Mouse (Mus musculus): ENCODE data around the gene Gm20532. TPM values are rescaled to one million over a fixed set of nuclear protein-coding genes. Genes with fewer than 3 reads are reported as not detected.

Gm20532 gene
- polyA plus RNA-seq, 1 experiment from 2014 or later, result not detected

- WGBS, result 77% methylated on average over 5 of the region's 5 CpGs
- Histone ChIP-seq H3K9me3 (ENCODE audit: control insufficient read depth, low read length) (no peaks in the 10 kb centered on the region), H3K36me3 (ENCODE audit: control insufficient read depth, insufficient read depth, low read length) (no peaks in the 10 kb centered on the region), H3K4me2 (ENCODE audit: low read length) (no peak overlapping the region), H3K27ac (replicated peaks in 1 of 2; ENCODE audit: control insufficient read depth in 1 of 2, insufficient read depth in 1 of 2, low read depth in 2 of 2, low read length in 2 of 2) (peak overlapping the region in 1 of 2 experiments; percentile 45; a peak in 2 of 4 replicates), H3K4me1 (ENCODE audit: control insufficient read depth in 2 of 2, insufficient read depth in 2 of 2, low read length in 2 of 2) (peaks cover 18 to 29% of the 10 kb centered on the region in 2 experiments), H3K27me3 (ENCODE audit: control insufficient read depth, insufficient read depth, low read length) (no peaks in the 10 kb centered on the region), H3K9ac (ENCODE audit: low read length) (no peak overlapping the region), H3K4me3 (ENCODE audit: control insufficient read depth in 1 of 2, insufficient read depth in 1 of 2, low read depth in 1 of 2, low read length in 2 of 2) (no peak overlapping the region)
- no peak for ATAC-seq (ENCODE audit: insufficient number of reproducible peaks, insufficient read depth, low FRiP score, low read depth)
Observed at GRCm38 (mm10) chr2:26580751-26581150, 5.7 kb upstream of the Gm20532 start.

- no peak overlapping the region for H3K27ac ChIP-seq (replicated peaks in 1 of 2; ENCODE audit: control insufficient read depth in 1 of 2, insufficient read depth in 1 of 2, low read depth in 2 of 2, low read length in 2 of 2)
- WGBS, result 53% methylated on average over 2 of the region's 2 CpGs
- H3K9me3 ChIP-seq (ENCODE audit: control insufficient read depth, low read length), result no peaks in the 10 kb centered on the region
- no peaks in the 10 kb centered on the region for H3K36me3 ChIP-seq (ENCODE audit: control insufficient read depth, insufficient read depth, low read length)
- no peak overlapping the region for H3K9ac ChIP-seq (ENCODE audit: low read length)
- H3K4me3 ChIP-seq (ENCODE audit: control insufficient read depth in 1 of 2, insufficient read depth in 1 of 2, low read depth in 1 of 2, low read length in 2 of 2), result no peak overlapping the region
- peaks cover 14 to 22% of the 10 kb centered on the region in 2 experiments for H3K4me1 ChIP-seq (ENCODE audit: control insufficient read depth in 2 of 2, insufficient read depth in 2 of 2, low read length in 2 of 2)
- H3K27me3 ChIP-seq (ENCODE audit: control insufficient read depth, insufficient read depth, low read length), result no peaks in the 10 kb centered on the region
- no peak overlapping the region for H3K4me2 ChIP-seq (ENCODE audit: low read length)
- ATAC-seq (ENCODE audit: insufficient number of reproducible peaks, insufficient read depth, low FRiP score, low read depth), result no peak
Observed at GRCm38 (mm10) chr2:26582203-26582602, 4.2 kb upstream of the Gm20532 start.

- Histone ChIP-seq H3K4me3 (ENCODE audit: control insufficient read depth in 1 of 2, insufficient read depth in 1 of 2, low read depth in 1 of 2, low read length in 2 of 2) (no peak overlapping the region), H3K36me3 (ENCODE audit: control insufficient read depth, insufficient read depth, low read length) (no peaks in the 10 kb centered on the region), H3K4me2 (ENCODE audit: low read length) (peak overlapping the region; percentile 32; the same call in 1 of the 2 replicates), H3K9ac (ENCODE audit: low read length) (peak overlapping the region; percentile 21; the same call in 1 of the 2 replicates), H3K4me1 (ENCODE audit: control insufficient read depth in 2 of 2, insufficient read depth in 2 of 2, low read length in 2 of 2) (peaks cover 13 to 22% of the 10 kb centered on the region in 2 experiments), H3K27ac (replicated peaks in 1 of 2; ENCODE audit: control insufficient read depth in 1 of 2, insufficient read depth in 1 of 2, low read depth in 2 of 2, low read length in 2 of 2) (peak overlapping the region in 1 of 2 experiments; percentile 81; a peak in 3 of 4 replicates), H3K9me3 (ENCODE audit: control insufficient read depth, low read length) (no peaks in the 10 kb centered on the region), H3K27me3 (ENCODE audit: control insufficient read depth, insufficient read depth, low read length) (no peaks in the 10 kb centered on the region)
- 67% methylated on average over 7 of the region's 7 CpGs for WGBS
- no peak for ATAC-seq (ENCODE audit: insufficient number of reproducible peaks, insufficient read depth, low FRiP score, low read depth)
Observed at GRCm38 (mm10) chr2:26582741-26583140, 3.7 kb upstream of the Gm20532 start.

GRCm38 (mm10) chr2:26583640-26584039 is 2.8 kb upstream of the Gm20532 start:
- no peaks in the 10 kb centered on the region for H3K9me3 ChIP-seq (ENCODE audit: control insufficient read depth, low read length)
- peak overlapping the region; percentile 59 to 64 for H3K4me3 ChIP-seq (ENCODE audit: control insufficient read depth in 1 of 2, insufficient read depth in 1 of 2, low read depth in 1 of 2, low read length in 2 of 2)
- H3K36me3 ChIP-seq (ENCODE audit: control insufficient read depth, insufficient read depth, low read length), result no peaks in the 10 kb centered on the region
- peak overlapping the region; percentile 81 for H3K9ac ChIP-seq (ENCODE audit: low read length)
- H3K27ac ChIP-seq (replicated peaks in 1 of 2; ENCODE audit: control insufficient read depth in 1 of 2, insufficient read depth in 1 of 2, low read depth in 2 of 2, low read length in 2 of 2), result peak overlapping the region; percentile 78 to 81
- peak overlapping the region; percentile 32 for H3K4me2 ChIP-seq (ENCODE audit: low read length)
- peak; percentile 37; the same call in 1 of the 2 replicates for ATAC-seq (ENCODE audit: insufficient number of reproducible peaks, insufficient read depth, low FRiP score, low read depth)
- H3K27me3 ChIP-seq (ENCODE audit: control insufficient read depth, insufficient read depth, low read length), result no peaks in the 10 kb centered on the region
- peaks cover 18 to 22% of the 10 kb centered on the region in 2 experiments; a peak in 3 of 4 replicates for H3K4me1 ChIP-seq (ENCODE audit: control insufficient read depth in 2 of 2, insufficient read depth in 2 of 2, low read length in 2 of 2)
- 19% methylated on average over 11 of the region's 11 CpGs for WGBS

GRCm38 (mm10) chr2:26585713-26586112 is 726 bp upstream of the Gm20532 start:
- peaks cover 14 to 21% of the 10 kb centered on the region in 2 experiments; a peak in 3 of 4 replicates for H3K4me1 ChIP-seq (ENCODE audit: control insufficient read depth in 2 of 2, insufficient read depth in 2 of 2, low read length in 2 of 2)
- no peaks in the 10 kb centered on the region for H3K9me3 ChIP-seq (ENCODE audit: control insufficient read depth, low read length)
- H3K9ac ChIP-seq (ENCODE audit: low read length), result peak overlapping the region; percentile 81
- H3K27me3 ChIP-seq (ENCODE audit: control insufficient read depth, insufficient read depth, low read length), result no peaks in the 10 kb centered on the region
- H3K36me3 ChIP-seq (ENCODE audit: control insufficient read depth, insufficient read depth, low read length), result peaks cover 14% of the 10 kb centered on the region
- no peak for ATAC-seq (ENCODE audit: insufficient number of reproducible peaks, insufficient read depth, low FRiP score, low read depth)
- H3K4me3 ChIP-seq (ENCODE audit: control insufficient read depth in 1 of 2, insufficient read depth in 1 of 2, low read depth in 1 of 2, low read length in 2 of 2), result peak overlapping the region; percentile 59 to 64
- H3K4me2 ChIP-seq (ENCODE audit: low read length), result peak overlapping the region; percentile 78; the same call in 1 of the 2 replicates
- 41% methylated on average over 6 of the region's 6 CpGs for WGBS
- H3K27ac ChIP-seq (replicated peaks in 1 of 2; ENCODE audit: control insufficient read depth in 1 of 2, insufficient read depth in 1 of 2, low read depth in 2 of 2, low read length in 2 of 2), result peak overlapping the region; percentile 76 to 78

GRCm38 (mm10) chr2:26587044-26587405 is 586 bp downstream of the Gm20532 start:
- 9% methylated on average over 11 of the region's 11 CpGs for WGBS
- Histone ChIP-seq H3K4me2 (ENCODE audit: low read length) (peak overlapping the region; percentile 78), H3K4me3 (ENCODE audit: control insufficient read depth in 1 of 2, insufficient read depth in 1 of 2, low read depth in 1 of 2, low read length in 2 of 2) (peak overlapping the region; percentile 59 to 64), H3K36me3 (ENCODE audit: control insufficient read depth, insufficient read depth, low read length) (peaks cover 18% of the 10 kb centered on the region), H3K4me1 (ENCODE audit: control insufficient read depth in 2 of 2, insufficient read depth in 2 of 2, low read length in 2 of 2) (peaks cover 14 to 21% of the 10 kb centered on the region in 2 experiments; a peak in 3 of 4 replicates), H3K9me3 (ENCODE audit: control insufficient read depth, low read length) (no peaks in the 10 kb centered on the region), H3K27me3 (ENCODE audit: control insufficient read depth, insufficient read depth, low read length) (no peaks in the 10 kb centered on the region), H3K9ac (ENCODE audit: low read length) (peak overlapping the region; percentile 81), H3K27ac (replicated peaks in 1 of 2; ENCODE audit: control insufficient read depth in 1 of 2, insufficient read depth in 1 of 2, low read depth in 2 of 2, low read length in 2 of 2) (peak overlapping the region; percentile 6 to 78)
- ATAC-seq (ENCODE audit: insufficient number of reproducible peaks, insufficient read depth, low FRiP score, low read depth), result 0 out of 2 replicates have a peak, but pooled peaks have one; percentile 1

- Histone ChIP-seq H3K4me3 (ENCODE audit: control insufficient read depth in 1 of 2, insufficient read depth in 1 of 2, low read depth in 1 of 2, low read length in 2 of 2) (peak overlapping the region; percentile 28 to 59), H3K9me3 (ENCODE audit: control insufficient read depth, low read length) (no peaks in the 10 kb centered on the region), H3K4me2 (ENCODE audit: low read length) (peak overlapping the region; percentile 78), H3K36me3 (ENCODE audit: control insufficient read depth, insufficient read depth, low read length) (peaks cover 32% of the 10 kb centered on the region), H3K4me1 (ENCODE audit: control insufficient read depth in 2 of 2, insufficient read depth in 2 of 2, low read length in 2 of 2) (peaks cover 8 to 16% of the 10 kb centered on the region in 2 experiments; a peak in 3 of 4 replicates), H3K27me3 (ENCODE audit: control insufficient read depth, insufficient read depth, low read length) (no peaks in the 10 kb centered on the region), H3K9ac (ENCODE audit: low read length) (peak overlapping the region; percentile 81), H3K27ac (replicated peaks in 1 of 2; ENCODE audit: control insufficient read depth in 1 of 2, insufficient read depth in 1 of 2, low read depth in 2 of 2, low read length in 2 of 2) (peak overlapping the region; percentile 34 to 78)
- no peak for ATAC-seq (ENCODE audit: insufficient number of reproducible peaks, insufficient read depth, low FRiP score, low read depth)
- WGBS, result 17% methylated on average over 4 of the region's 4 CpGs
Observed at GRCm38 (mm10) chr2:26588573-26588972, 2.1 kb downstream of the Gm20532 start.

Data from heart, embryonic 14.5 days (tissue).